Mouse (Mus musculus) liver, embryonic 14.5 days (tissue): ENCODE measurements at regions not wholly inside any gene's neighbourhood (a gene's known extent, or its start where the extent isn't known, plus 50 kb on each side); places are given as distances from the start of the nearest gene placed in this dataset.

Experiments
- CTCF ChIP-seq: IDR thresholded peaks from 2 replicates; pipeline ENCODE4 v1.5.1; 2016; ENCODE audit warnings: antibody characterized with exemption, low read depth, control low read depth
- EP300 ChIP-seq: IDR thresholded peaks from 2 replicates; pipeline ENCODE4 v1.6.1; 2016; ENCODE audit warnings: antibody characterized with exemption, low read depth

GRCm38 (mm10) chr3:17582487-17582886, 365.7 kb upstream of the Cypt12 start:
- TF ChIP-seq CTCF (no peak), EP300 (no peak)
